Mouse (Mus musculus) E14TG2a.4 (cell line): Measurements from ENCODE around the gene Nop2.

Source experiments
- H3K27me3 ChIP-seq: 2 replicates; pipeline ENCODE4 v1.6.1; 2014; ENCODE audit warnings: low read length, control low read depth; ENCODE audit not compliant: insufficient read depth
- H3K36me3 ChIP-seq: 2 replicates; pipeline ENCODE4 v1.6.1; 2014; ENCODE audit warnings: low read length, control low read depth; ENCODE audit not compliant: insufficient read depth
- H3K4me1 ChIP-seq: replicated peaks from 2 replicates; pipeline ENCODE4 v1.6.1; 2014; ENCODE audit warnings: low read depth, low read length, control low read depth
- H3K4me3 ChIP-seq: replicated peaks from 2 replicates; pipeline ENCODE4 v1.5.1; 2014; ENCODE audit warnings: mild to moderate bottlenecking, low read length
- H3K9me3 ChIP-seq: 2 replicates; pipeline ENCODE4 v1.6.1; 2014; ENCODE audit warnings: low read length, control low read depth
- CTCF ChIP-seq: conservative IDR thresholded peaks from 2 replicates; pipeline ENCODE4 v1.5.1; 2014; ENCODE audit warnings: low read length
- NANOG ChIP-seq: IDR thresholded peaks from 2 replicates; pipeline ENCODE4 v1.6.1; 2014; ENCODE audit warnings: borderline replicate concordance, low read length, mixed read lengths
- POU5F1 ChIP-seq: IDR thresholded peaks from 2 replicates; pipeline ENCODE4 v1.6.1; 2014; ENCODE audit warnings: low read length, borderline replicate concordance

Gene Nop2

GRCm38 (mm10) chr6:125131302-125132156 lies at the start of gene Nop2:
Gene Nop2, plus strand, starts transcription at chr6:125131909.
- Histone ChIP-seq H3K4me1 (peaks cover 67% of the 10 kb centered on the region), H3K9me3 (no peaks in the 10 kb centered on the region), H3K27me3 (no peaks in the 10 kb centered on the region), H3K4me3 (peak within 1 kb of the TSS; percentile 98), H3K36me3 (peaks cover 79% of the 10 kb centered on the region)
- TF ChIP-seq CTCF (no peak), NANOG (no peak), POU5F1 (no peak)

DNA sequence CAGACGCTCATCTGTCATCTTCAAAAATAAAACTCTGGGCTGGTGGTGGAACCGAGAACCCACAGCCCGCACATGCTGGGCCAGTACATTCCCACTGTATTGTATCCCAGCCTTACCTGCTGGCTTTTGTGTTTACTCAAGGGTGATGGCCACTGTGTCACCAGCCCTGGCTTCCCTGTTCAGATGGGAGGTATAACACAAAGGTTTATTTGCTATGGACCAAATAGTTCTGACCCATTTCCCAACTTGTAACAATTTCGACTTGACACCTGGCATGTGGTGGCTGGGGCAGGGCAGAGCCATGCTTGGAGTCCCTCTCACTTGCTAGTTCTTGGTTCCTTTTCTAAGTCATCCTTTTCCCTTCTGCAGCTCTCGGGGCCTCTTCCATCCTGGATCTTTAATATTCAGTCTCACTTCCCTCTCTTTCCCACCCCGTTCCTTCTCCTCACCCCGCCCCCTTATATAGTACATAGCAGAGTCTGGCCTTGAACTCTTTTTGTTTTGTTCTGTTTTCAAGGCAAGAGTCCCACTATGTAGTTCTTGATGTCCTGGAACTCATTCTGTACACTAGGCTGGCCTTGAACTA lies 48.8 kb upstream of the Nop2 start:
- Histone ChIP-seq H3K27me3 (no peaks in the 10 kb centered on the region), H3K4me3 (no peak overlapping the region), H3K9me3 (peaks cover 7% of the 10 kb centered on the region), H3K36me3 (peaks cover 31% of the 10 kb centered on the region), H3K4me1 (peaks cover 57% of the 10 kb centered on the region)
- TF ChIP-seq POU5F1 (no peak), CTCF (no peak), NANOG (no peak)

DNA sequence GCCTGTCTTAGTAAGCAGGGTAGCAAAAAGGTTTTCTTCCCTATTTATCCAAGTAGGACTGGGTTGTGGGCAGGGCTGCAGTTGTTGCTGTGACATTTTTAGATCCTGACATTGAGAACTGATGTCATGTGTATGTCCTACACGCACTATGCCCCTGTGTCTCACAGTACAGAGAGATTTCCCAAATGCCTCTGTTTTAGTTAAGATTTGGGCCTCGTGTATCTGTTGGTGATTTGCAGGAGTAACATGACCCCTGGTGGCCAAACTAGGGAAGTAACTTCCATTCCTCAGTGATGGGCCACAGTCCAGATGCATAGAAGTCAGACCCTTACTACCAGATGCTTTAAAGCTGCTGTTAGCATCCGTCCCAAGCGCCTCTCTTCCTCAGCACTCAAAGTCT lies 47.3 kb upstream of the Nop2 start:
- Histone ChIP-seq H3K4me1 (peaks cover 69% of the 10 kb centered on the region), H3K36me3 (peaks cover 28% of the 10 kb centered on the region), H3K27me3 (no peaks in the 10 kb centered on the region), H3K9me3 (peaks cover 7% of the 10 kb centered on the region), H3K4me3 (no peak overlapping the region)
- TF ChIP-seq CTCF (peak; percentile 80), NANOG (no peak)

DNA sequence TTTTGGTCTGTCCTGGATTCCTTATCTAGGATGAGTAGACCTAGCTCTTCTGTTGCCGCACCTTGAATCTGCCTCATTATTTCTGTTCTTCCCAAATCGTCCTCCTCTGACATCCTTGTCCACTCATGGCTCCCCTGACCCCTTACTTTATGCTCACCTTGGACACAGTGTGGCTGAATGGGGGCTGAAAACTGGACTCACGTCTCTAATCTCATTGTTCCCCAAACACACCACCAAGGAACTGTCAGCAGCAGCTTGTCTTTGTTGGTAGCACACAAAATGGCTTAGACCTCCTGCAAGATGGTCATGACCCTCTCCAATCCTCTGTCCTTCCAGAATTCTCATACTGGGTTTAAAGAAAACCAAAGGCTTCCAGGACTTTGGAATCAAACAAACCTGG lies 43.8 kb upstream of the Nop2 start:
- no peak overlapping the region for H3K4me3 ChIP-seq
- TF ChIP-seq POU5F1: no peak
- TF ChIP-seq CTCF: no peak
- no peak for TF ChIP-seq NANOG
- H3K36me3 ChIP-seq: peaks cover 13% of the 10 kb centered on the region
- H3K4me1 ChIP-seq: peaks cover 78% of the 10 kb centered on the region
- no peaks in the 10 kb centered on the region for H3K27me3 ChIP-seq
- peaks cover 7% of the 10 kb centered on the region for H3K9me3 ChIP-seq

DNA sequence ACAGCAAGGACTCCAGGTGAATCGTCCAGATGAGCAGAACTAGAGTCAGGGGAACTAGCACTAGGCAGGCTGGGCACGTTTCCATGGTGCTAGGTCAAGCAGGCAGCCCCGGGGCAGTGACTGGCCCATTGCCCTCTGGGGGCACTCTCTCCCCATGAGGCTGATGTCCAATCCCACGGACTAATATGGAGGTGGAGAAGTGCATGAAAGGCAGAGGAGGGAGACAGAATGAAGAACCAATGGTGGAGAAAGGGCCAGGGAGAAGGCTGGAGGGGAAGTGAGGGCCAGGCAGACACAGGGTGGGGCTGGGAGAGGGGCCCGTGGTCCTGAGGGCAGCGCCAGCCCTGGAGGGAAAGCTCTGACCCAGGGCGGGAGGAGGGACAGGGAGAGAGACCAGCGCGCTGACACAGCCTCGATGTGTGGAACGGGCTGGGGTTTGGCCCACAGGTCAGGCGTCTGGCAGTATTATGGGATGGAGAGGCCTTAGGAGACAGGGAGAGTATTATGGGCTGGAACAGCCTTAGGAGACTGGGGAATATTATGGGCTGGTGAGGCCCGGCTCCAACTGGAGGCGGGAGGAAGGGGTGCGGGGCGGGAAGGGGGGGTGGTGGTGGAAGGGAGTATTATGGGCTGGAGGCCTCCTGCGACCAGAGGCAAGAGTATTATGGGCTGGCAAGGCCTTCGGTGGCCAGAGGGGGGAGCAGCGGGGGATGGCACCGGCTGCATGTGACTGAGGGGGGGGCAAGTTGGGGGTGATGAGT lies 43.0 kb upstream of the Nop2 start:
- H3K9me3 ChIP-seq: peaks cover 7% of the 10 kb centered on the region
- TF ChIP-seq NANOG: no peak
- TF ChIP-seq POU5F1: no peak
- TF ChIP-seq CTCF: no peak

DNA sequence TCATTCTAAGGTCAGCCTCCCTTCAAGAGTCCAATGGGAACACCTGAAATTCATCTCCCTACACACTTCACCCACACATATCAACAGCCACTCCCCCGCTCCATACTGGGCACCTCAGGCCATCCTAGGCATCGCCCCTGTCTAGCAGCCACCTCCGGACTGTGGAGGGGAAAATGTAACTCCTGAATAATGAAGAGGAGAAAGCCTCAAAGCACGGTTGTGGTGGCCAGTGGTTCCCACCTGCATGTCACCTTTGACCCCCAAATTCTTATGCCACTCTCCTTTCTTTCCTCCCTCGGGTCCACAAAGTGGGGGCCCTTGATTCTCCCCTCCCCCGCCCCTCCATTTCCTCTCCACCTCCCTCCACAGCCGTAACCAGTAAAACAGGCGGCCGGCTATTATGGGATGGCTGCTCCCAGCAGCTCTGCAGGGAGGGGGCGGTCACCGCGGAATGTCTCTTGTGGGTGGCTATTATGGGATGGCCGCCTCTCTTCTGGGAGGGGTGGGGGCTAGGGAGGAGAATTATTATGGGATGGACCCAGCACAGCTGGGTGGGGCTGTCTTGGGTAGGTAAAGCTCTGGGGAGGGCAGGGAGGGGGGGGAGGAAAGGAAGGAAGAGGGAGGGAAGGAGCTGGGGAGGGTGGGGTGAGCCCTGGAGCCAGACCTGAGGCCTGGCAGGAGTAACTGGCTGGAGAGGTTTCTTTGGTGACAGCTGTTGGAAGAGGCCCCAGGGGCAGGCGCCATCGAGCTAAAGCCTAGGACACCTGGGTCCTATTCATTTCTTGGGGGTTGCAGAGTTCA lies 42.0 kb upstream of the Nop2 start:
- H3K27me3 ChIP-seq: no peaks in the 10 kb centered on the region
- no peaks in the 10 kb centered on the region for H3K36me3 ChIP-seq
- H3K4me3 ChIP-seq: peak overlapping the region; percentile 66
- H3K4me1 ChIP-seq: peaks cover 85% of the 10 kb centered on the region
- no peak for TF ChIP-seq POU5F1
- no peak for TF ChIP-seq NANOG
- no peak for TF ChIP-seq CTCF
- H3K9me3 ChIP-seq: peaks cover 7% of the 10 kb centered on the region

More for the DNA sequence above, 43.0 kb upstream of the Nop2 start:
- Histone ChIP-seq H3K36me3 (peaks cover 5% of the 10 kb centered on the region), H3K4me3 (peak overlapping the region; percentile 52), H3K4me1 (peaks cover 83% of the 10 kb centered on the region), H3K27me3 (no peaks in the 10 kb centered on the region)

DNA sequence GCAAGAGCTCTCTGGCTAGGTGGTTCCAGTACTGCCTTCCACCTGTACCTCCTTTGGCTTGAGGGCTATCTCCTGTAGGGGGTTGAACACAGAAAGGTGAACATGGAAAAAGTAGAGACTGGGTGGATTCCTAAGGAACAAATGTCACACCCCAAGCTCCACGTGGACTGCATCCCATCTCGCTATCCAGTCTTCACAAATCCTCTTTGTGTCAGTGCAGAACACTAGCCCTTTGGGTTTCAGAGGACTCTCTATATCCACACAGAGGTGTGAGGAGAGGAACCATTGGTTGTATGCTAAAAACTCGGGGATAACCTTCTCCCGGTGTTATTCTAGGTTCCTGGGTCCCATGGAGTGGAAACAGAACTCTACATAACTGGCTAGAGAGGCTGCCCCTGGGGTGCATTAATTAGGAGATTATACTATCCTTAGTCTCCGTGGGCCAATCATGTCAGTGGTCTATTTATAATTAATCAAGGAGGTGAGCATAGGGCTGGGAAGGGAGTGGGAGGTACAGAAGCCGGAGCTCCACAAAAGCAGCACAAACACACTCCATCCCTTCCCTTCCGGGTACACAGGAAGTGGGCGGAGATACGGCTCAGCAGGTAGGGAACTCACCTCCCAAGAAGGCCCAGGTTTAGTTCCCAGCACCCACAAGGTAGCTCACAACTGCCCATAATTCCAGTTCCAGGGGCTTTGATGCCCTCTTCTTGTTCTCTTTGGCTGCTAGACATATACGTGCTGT lies 41.2 kb upstream of the Nop2 start:
- H3K4me1 ChIP-seq: peaks cover 85% of the 10 kb centered on the region
- H3K9me3 ChIP-seq: peaks cover 7% of the 10 kb centered on the region
- H3K27me3 ChIP-seq: no peaks in the 10 kb centered on the region
- peak overlapping the region; percentile 66 for H3K4me3 ChIP-seq
- no peaks in the 10 kb centered on the region for H3K36me3 ChIP-seq
- TF ChIP-seq POU5F1: no peak
- no peak for TF ChIP-seq CTCF
